Mouse (Mus musculus): ENCODE data around the gene Klc3. TPM values are rescaled to one million over a fixed set of nuclear protein-coding genes. Genes with fewer than 3 reads are reported as not detected.

Klc3 gene
- total RNA-seq (2014; rRNA removed) = 2.3 and 2.9 TPM in 2 replicates
- 1.7 and 2.7 TPM in 2 replicates for polyA plus RNA-seq (2015; fragmentation: Nextera tagmentation; extraction: Ambion mirVana)

- no peaks in the 10 kb centered on the region for H3K9me3 ChIP-seq (ENCODE audit: low read length)
- DNase-seq (ENCODE audit: low spot score) (peak; percentile 27), ATAC-seq (no peak; the same call in 1 of the 2 replicates)
Observed at GRCm38 (mm10) chr7:19403731-19404296, at the start of gene Klc3. Gene Klc3, minus strand, starts transcription at chr7:19404104.

GRCm38 (mm10) chr7:19449165-19449564, 45.3 kb upstream of the Klc3 start:
- Histone ChIP-seq H3K4me2 (ENCODE audit: low read depth, low read length) (no peak overlapping the region), H3K4me3 (ENCODE audit: low read length) (no peak overlapping the region), H3K9ac (replicated peaks; ENCODE audit: low read length) (no peak overlapping the region), H3K9me3 (ENCODE audit: low read length) (no peaks in the 10 kb centered on the region), H3K4me1 (ENCODE audit: insufficient read depth, low read length) (no peaks in the 10 kb centered on the region), H3K27ac (no peak overlapping the region), H3K36me3 (ENCODE audit: insufficient read depth, low read length) (peaks cover 40% of the 10 kb centered on the region), H3K27me3 (ENCODE audit: insufficient read depth, low read length) (no peaks in the 10 kb centered on the region)
- WGBS = 75% methylated on average over 12 of the region's 12 CpGs
- no peak for ATAC-seq
- no peak for DNase-seq (ENCODE audit: low spot score)
- no peak for TF ChIP-seq CTCF (IDR thresholded peaks at IDR 0.05; ENCODE audit: low read depth)

More at GRCm38 (mm10) chr7:19403731-19404296, at the start of gene Klc3:
- Histone ChIP-seq H3K27me3 (ENCODE audit: insufficient read depth, low read length) (peaks cover 32% of the 10 kb centered on the region), H3K27ac (no peak within 1 kb of the TSS), H3K4me3 (ENCODE audit: low read length) (peak within 1 kb of the TSS; percentile 51), H3K4me1 (ENCODE audit: insufficient read depth, low read length) (peaks cover 7% of the 10 kb centered on the region; the same call in 1 of the 2 replicates), H3K36me3 (ENCODE audit: insufficient read depth, low read length) (no peaks in the 10 kb centered on the region), H3K9ac (replicated peaks; ENCODE audit: low read length) (peak within 1 kb of the TSS; percentile 54), H3K4me2 (ENCODE audit: low read depth, low read length) (peak within 1 kb of the TSS; percentile 88)
- TF ChIP-seq CTCF (IDR thresholded peaks at IDR 0.05; ENCODE audit: low read depth) = no peak
- 1% methylated on average over 62 of the region's 62 CpGs for WGBS

DNA sequence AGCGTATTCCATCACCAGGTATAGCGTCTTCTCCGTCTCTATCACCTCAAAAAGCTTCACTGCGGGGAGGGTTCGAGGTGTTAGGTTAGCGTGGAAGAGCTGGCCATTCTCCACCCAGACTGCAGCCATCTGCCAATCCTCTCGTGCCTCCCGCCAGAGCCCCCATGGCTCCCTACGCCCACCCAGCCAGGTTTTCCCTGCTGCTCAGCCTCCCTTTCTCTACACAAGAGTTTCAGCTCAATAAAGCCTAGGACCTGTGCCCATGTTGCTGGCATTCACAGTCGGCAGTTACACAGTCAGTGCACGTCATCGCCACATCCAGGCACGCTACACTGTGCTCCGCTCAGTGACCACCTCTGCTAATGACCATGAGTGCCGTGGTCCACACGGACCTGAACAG, 43.8 kb upstream of the Klc3 start:
- no peak overlapping the region for H3K4me2 ChIP-seq (ENCODE audit: low read depth, low read length)
- DNase-seq (ENCODE audit: low spot score) = no peak

DNA sequence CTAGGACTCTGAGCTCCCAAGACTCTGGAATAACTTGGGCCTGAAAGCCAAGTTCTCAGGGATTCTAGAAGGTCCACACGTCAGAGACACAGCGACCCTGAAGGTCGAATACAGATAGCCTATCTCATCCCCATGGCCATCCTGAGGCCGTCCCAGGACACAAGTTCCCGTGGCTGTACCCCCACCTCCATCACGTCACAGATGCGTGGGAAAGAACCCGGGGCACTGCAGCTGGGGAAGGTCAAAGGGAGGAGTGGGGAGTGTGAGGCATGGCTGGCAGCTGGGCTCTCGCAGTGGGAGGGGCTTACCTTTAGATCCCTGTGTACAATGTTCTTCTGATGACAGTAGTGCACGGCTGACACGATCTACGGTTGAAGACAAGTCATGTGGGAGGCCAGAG, 40.9 kb upstream of the Klc3 start:
- Histone ChIP-seq H3K27me3 (ENCODE audit: insufficient read depth, low read length) (no peaks in the 10 kb centered on the region), H3K4me3 (ENCODE audit: low read length) (no peak overlapping the region), H3K9me3 (ENCODE audit: low read length) (no peaks in the 10 kb centered on the region), H3K4me1 (ENCODE audit: insufficient read depth, low read length) (no peaks in the 10 kb centered on the region), H3K27ac (no peak overlapping the region), H3K36me3 (ENCODE audit: insufficient read depth, low read length) (peaks cover 44% of the 10 kb centered on the region), H3K9ac (replicated peaks; ENCODE audit: low read length) (no peak overlapping the region), H3K4me2 (ENCODE audit: low read depth, low read length) (no peak overlapping the region)
- ATAC-seq = no peak
- 85% methylated on average over 12 of the region's 12 CpGs for WGBS
- TF ChIP-seq CTCF (IDR thresholded peaks at IDR 0.05; ENCODE audit: low read depth) = no peak
- no peak for DNase-seq (ENCODE audit: low spot score)

More for the DNA sequence above, 43.8 kb upstream of the Klc3 start:
- Histone ChIP-seq H3K27me3 (ENCODE audit: insufficient read depth, low read length) (no peaks in the 10 kb centered on the region), H3K27ac (no peak overlapping the region), H3K9ac (replicated peaks; ENCODE audit: low read length) (no peak overlapping the region), H3K4me1 (ENCODE audit: insufficient read depth, low read length) (no peaks in the 10 kb centered on the region), H3K36me3 (ENCODE audit: insufficient read depth, low read length) (peaks cover 40% of the 10 kb centered on the region), H3K4me3 (ENCODE audit: low read length) (no peak overlapping the region), H3K9me3 (ENCODE audit: low read length) (no peaks in the 10 kb centered on the region)
- no peak for ATAC-seq
- 85% methylated on average over 15 of the region's 16 CpGs for WGBS
- TF ChIP-seq CTCF (IDR thresholded peaks at IDR 0.05; ENCODE audit: low read depth) = no peak

DNA sequence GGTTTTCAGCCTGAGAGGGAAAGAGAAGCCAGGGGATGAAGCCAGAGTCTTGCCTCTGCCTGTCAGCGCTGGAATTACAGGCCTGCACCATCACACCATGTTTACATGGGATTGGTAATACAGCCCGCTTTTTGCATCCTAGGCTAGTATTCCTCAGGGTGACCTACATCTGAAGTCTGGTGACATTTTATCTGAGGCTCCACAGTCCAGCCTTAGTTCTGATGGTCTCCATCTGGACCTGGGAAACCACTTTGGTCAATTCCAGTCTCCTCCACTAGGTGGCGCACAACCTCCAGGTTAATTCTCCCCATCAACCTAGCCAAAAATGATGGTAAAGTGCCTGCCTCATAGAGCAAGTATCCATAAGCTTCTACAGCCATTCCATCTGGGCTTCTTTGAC, 39.4 kb upstream of the Klc3 start:
- peak; percentile 88 for DNase-seq (ENCODE audit: low spot score)
- Histone ChIP-seq H3K27me3 (ENCODE audit: insufficient read depth, low read length) (no peaks in the 10 kb centered on the region), H3K36me3 (ENCODE audit: insufficient read depth, low read length) (peaks cover 36% of the 10 kb centered on the region), H3K4me1 (ENCODE audit: insufficient read depth, low read length) (no peaks in the 10 kb centered on the region), H3K27ac (no peak overlapping the region), H3K9me3 (ENCODE audit: low read length) (no peaks in the 10 kb centered on the region), H3K4me2 (ENCODE audit: low read depth, low read length) (no peak overlapping the region), H3K4me3 (ENCODE audit: low read length) (no peak overlapping the region), H3K9ac (replicated peaks; ENCODE audit: low read length) (no peak overlapping the region)
- peak; percentile 97 for TF ChIP-seq CTCF (IDR thresholded peaks at IDR 0.05; ENCODE audit: low read depth)
- 42% methylated on average over 3 of the region's 3 CpGs for WGBS
- peak; percentile 64 for ATAC-seq

DNA sequence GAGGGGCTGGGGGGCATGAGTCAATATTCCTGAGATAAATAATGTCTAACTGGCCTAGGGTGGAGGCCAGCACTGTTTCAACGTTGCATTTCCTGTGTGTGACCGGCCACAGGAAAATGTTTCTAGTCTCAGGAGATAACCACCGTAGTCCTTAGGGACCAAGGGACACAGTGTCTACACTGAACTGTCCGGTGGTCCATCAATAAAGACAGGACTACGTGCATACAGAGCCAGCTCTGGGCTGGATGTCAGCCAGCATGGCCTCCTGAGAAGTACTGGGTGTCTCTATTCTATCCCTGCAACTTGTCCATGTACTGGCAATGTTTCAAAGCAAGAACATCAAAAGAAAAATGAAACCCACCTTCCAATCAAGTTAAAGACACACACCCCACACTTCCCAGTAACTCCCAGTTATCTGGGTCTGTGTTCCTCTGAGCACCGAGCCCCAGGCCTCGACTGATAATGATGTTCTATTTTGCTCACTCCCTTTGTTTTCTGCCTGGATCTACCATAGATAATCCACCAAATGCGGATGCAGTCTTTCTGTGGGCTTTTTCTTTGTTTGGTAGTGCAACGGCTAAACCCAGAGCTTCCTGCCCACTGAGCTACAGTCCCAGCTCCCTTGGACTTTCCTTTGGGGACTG, 37.7 kb upstream of the Klc3 start:
- TF ChIP-seq CTCF (IDR thresholded peaks at IDR 0.05; ENCODE audit: low read depth) = no peak
- Histone ChIP-seq H3K27me3 (ENCODE audit: insufficient read depth, low read length) (no peaks in the 10 kb centered on the region), H3K9me3 (ENCODE audit: low read length) (no peaks in the 10 kb centered on the region), H3K27ac (no peak overlapping the region), H3K36me3 (ENCODE audit: insufficient read depth, low read length) (peaks cover 47% of the 10 kb centered on the region), H3K4me2 (ENCODE audit: low read depth, low read length) (no peak overlapping the region), H3K9ac (replicated peaks; ENCODE audit: low read length) (no peak overlapping the region), H3K4me1 (ENCODE audit: insufficient read depth, low read length) (no peaks in the 10 kb centered on the region), H3K4me3 (ENCODE audit: low read length) (no peak overlapping the region)
- DNase-seq (ENCODE audit: low spot score) (no peak), ATAC-seq (no peak)
- WGBS = 76% methylated on average over 9 of the region's 9 CpGs

- no peaks in the 10 kb centered on the region for H3K27me3 ChIP-seq (ENCODE audit: insufficient read depth, low read length)
- no peaks in the 10 kb centered on the region for H3K4me1 ChIP-seq (ENCODE audit: insufficient read depth, low read length)
- no peak overlapping the region for H3K4me3 ChIP-seq (ENCODE audit: low read length)
- no peak overlapping the region for H3K9ac ChIP-seq (replicated peaks; ENCODE audit: low read length)
- 88% methylated on average over 9 of the region's 9 CpGs for WGBS
- DNase-seq (ENCODE audit: low spot score) (no peak), ATAC-seq (no peak)
- no peak overlapping the region for H3K4me2 ChIP-seq (ENCODE audit: low read depth, low read length)
- no peaks in the 10 kb centered on the region for H3K9me3 ChIP-seq (ENCODE audit: low read length)
- no peak for TF ChIP-seq CTCF (IDR thresholded peaks at IDR 0.05; ENCODE audit: low read depth)
- H3K27ac ChIP-seq = no peak overlapping the region
- H3K36me3 ChIP-seq (ENCODE audit: insufficient read depth, low read length) = peaks cover 75% of the 10 kb centered on the region
Observed at GRCm38 (mm10) chr7:19437048-19437447, 33.1 kb upstream of the Klc3 start.

Measured in hindbrain, postnatal 0 days (tissue).